Mouse (Mus musculus): ENCODE measurements at regions not wholly inside any gene's neighbourhood (a gene's known extent, or its start where the extent isn't known, plus 50 kb on each side); places are given as distances from the start of the nearest gene placed in this dataset.

DNA sequence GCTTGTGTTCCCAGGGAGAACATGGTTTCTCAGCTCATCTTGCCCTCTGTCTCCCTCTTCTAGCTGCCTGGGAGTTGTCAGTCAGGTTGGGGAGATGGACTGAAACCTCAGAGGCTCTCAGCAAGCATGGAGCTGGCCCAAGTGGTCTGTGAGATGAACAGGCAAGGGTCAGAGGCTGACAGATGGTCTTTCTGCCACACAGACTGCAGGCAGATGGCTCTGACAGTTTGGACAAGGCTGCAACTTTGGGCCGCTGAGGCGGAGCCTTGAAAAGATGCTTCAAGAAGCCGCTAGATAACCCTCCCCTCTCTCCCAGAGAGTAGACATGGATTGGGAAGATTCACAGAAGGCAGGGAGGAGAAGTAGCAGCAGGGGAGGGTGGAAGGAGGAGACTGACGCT is 252.7 kb upstream of the Rora start:
- TF ChIP-seq CTCF (IDR thresholded peaks at IDR 0.05; ENCODE audit: low read depth) (no peak), EP300 (IDR thresholded peaks at IDR 0.05; ENCODE audit: low read depth) (no peak)

Measured in liver, embryonic 14.5 days (tissue).